Mouse (Mus musculus) heart, postnatal 0 days (tissue): Measurements from ENCODE around the gene Slit2. TPM values are rescaled to one million over a fixed set of nuclear protein-coding genes. Genes with fewer than 3 reads are reported as not detected.

Experiments used
- ATAC-seq: fragments of 200-750 bp; cut with Nextera tagmentation; 2 replicates; pipeline ENCODE4 v1.8.0; 2017; ENCODE audit warnings: low read depth, moderate number of reproducible peaks, moderate library complexity; ENCODE audit not compliant: insufficient read depth
- DNase-seq: peaks from one replicate; pipeline ENCODE4 v3.0.0-alpha.2; 2016; ENCODE audit warnings: low spot score
- H3K27ac ChIP-seq: fragments of 300-500 bp; sonication (generic); 2 replicates; pipeline ENCODE4 v1.5.1; 2014; ENCODE audit warnings: low read depth, mild to moderate bottlenecking
- H3K27me3 ChIP-seq: fragments of 300-500 bp; sonication (generic); 2 replicates; pipeline ENCODE4 v1.6.1; 2014; ENCODE audit warnings: low read length, mixed read lengths; ENCODE audit not compliant: control insufficient read depth, insufficient read depth
- H3K36me3 ChIP-seq: fragments of 300-500 bp; sonication (generic); replicated peaks from 2 replicates; pipeline ENCODE4 v1.6.1; 2014; ENCODE audit warnings: low read length, mixed read lengths; ENCODE audit not compliant: control insufficient read depth, insufficient read depth
- H3K4me1 ChIP-seq: fragments of 300-500 bp; sonication (generic); 2 replicates; pipeline ENCODE4 v1.6.1; 2014; ENCODE audit warnings: antibody characterized with exemption; ENCODE audit not compliant: control insufficient read depth, insufficient read depth
- H3K4me2 ChIP-seq: fragments of 300-500 bp; sonication (generic); 2 replicates; pipeline ENCODE4 v1.6.1; 2014; ENCODE audit warnings: low read depth, mild to moderate bottlenecking, low read length, moderate library complexity
- H3K4me3 ChIP-seq: fragments of 300-500 bp; sonication (generic); 2 replicates; pipeline ENCODE4 v1.5.1; 2014; ENCODE audit warnings: low read depth, low read length
- H3K9ac ChIP-seq: fragments of 300-500 bp; sonication (generic); replicated peaks from 2 replicates; pipeline ENCODE4 v1.6.1; 2014; ENCODE audit warnings: low read depth, low read length, mixed read lengths
- H3K9me3 ChIP-seq: fragments of 300-500 bp; sonication (generic); replicated peaks from 2 replicates; pipeline ENCODE4 v1.6.1; 2016; ENCODE audit warnings: low read length; ENCODE audit not compliant: control insufficient read depth
- CTCF ChIP-seq: IDR thresholded peaks from 2 replicates; pipeline ENCODE4 v1.5.1; 2016; ENCODE audit warnings: antibody characterized with exemption, control low read depth, low read depth
- EP300 ChIP-seq: IDR thresholded peaks from 2 replicates; pipeline ENCODE4 v1.6.1; 2016; ENCODE audit warnings: antibody characterized with exemption, low read depth
- WGBS: fragments of 180-500 bp; shearing (Covaris S2); extraction: QIAGEN DNeasy Blood & Tissue Kit; methylation state at CpG from one replicate; pipeline ENCODE4 v1.1.7; 2014; 5-methylcytosine and 5-hydroxymethylcytosine counted together
- polyA plus RNA-seq: library from polyadenylated mRNA; unstranded; fragments of >200 nt; fragmentation: Nextera tagmentation; extraction: Ambion mirVana; gene quantifications from 2 replicates; pipeline ENCODE4 v1.2.1, GENCODE M21; 2015
- total RNA-seq: library from RNA; depleted of rRNA; stranded (reverse); fragments of >200 nt; gene quantifications from 2 replicates; pipeline ENCODE4 v1.2.3, GENCODE M21; 2014; ENCODE audit warnings: low replicate concordance

Gene Slit2
- total and polyA plus RNA-seq, 2 experiments from 2014 or later: 4.9 to 17.6 TPM

- H3K9me3 ChIP-seq: no peaks in the 10 kb centered on the region
- no peaks in the 10 kb centered on the region for H3K4me1 ChIP-seq
- no peak overlapping the region for H3K9ac ChIP-seq
- H3K27ac ChIP-seq: no peak overlapping the region
- no peak overlapping the region for H3K4me2 ChIP-seq
- no peaks in the 10 kb centered on the region for H3K36me3 ChIP-seq
- ATAC-seq (no peak), DNase-seq (no peak)
- no peaks in the 10 kb centered on the region for H3K27me3 ChIP-seq
- no peak overlapping the region for H3K4me3 ChIP-seq
- TF ChIP-seq EP300 (no peak), CTCF (no peak)
- WGBS: 76% methylated on average over 3 of the region's 3 CpGs
Observed at GRCm38 (mm10) chr5:48333407-48333806, 350.5 kb downstream of the Slit2 start.

GRCm38 (mm10) chr5:48333884-48334513 is 351.1 kb downstream of the Slit2 start:
- WGBS: 61% methylated on average over 9 of the region's 9 CpGs

GRCm38 (mm10) chr5:48340808-48341433 is 358.0 kb downstream of the Slit2 start:
- no peaks in the 10 kb centered on the region for H3K27me3 ChIP-seq
- ATAC-seq (no peak), DNase-seq (no peak)
- H3K27ac ChIP-seq: no peak overlapping the region
- H3K36me3 ChIP-seq: no peaks in the 10 kb centered on the region
- H3K9me3 ChIP-seq: no peaks in the 10 kb centered on the region
- 65% methylated on average over 7 of the region's 7 CpGs for WGBS
- TF ChIP-seq CTCF: no peak
- no peak for TF ChIP-seq EP300
- H3K9ac ChIP-seq: no peak overlapping the region
- H3K4me3 ChIP-seq: no peak overlapping the region
- no peak overlapping the region for H3K4me2 ChIP-seq
- H3K4me1 ChIP-seq: no peaks in the 10 kb centered on the region

More at GRCm38 (mm10) chr5:48333884-48334513, 351.1 kb downstream of the Slit2 start:
- Histone ChIP-seq H3K4me2 (no peak overlapping the region), H3K9me3 (no peaks in the 10 kb centered on the region), H3K4me3 (no peak overlapping the region), H3K4me1 (no peaks in the 10 kb centered on the region), H3K27me3 (no peaks in the 10 kb centered on the region), H3K27ac (no peak overlapping the region), H3K36me3 (no peaks in the 10 kb centered on the region), H3K9ac (no peak overlapping the region)
- ATAC-seq (no peak), DNase-seq (no peak)
- no peak for TF ChIP-seq EP300
- TF ChIP-seq CTCF: no peak

GRCm38 (mm10) chr5:48345095-48345982 is 362.4 kb downstream of the Slit2 start:
- Histone ChIP-seq H3K27ac (no peak overlapping the region), H3K9ac (no peak overlapping the region), H3K4me2 (no peak overlapping the region), H3K4me3 (no peak overlapping the region), H3K27me3 (no peaks in the 10 kb centered on the region), H3K9me3 (no peaks in the 10 kb centered on the region), H3K36me3 (no peaks in the 10 kb centered on the region), H3K4me1 (no peaks in the 10 kb centered on the region)
- DNase-seq (peak; percentile 69), ATAC-seq (no peak)
- 32% methylated on average over 5 of the region's 5 CpGs for WGBS
- no peak for TF ChIP-seq EP300
- TF ChIP-seq CTCF: peak; percentile 63

- 89% methylated on average over 2 of the region's 2 CpGs for WGBS
Observed at GRCm38 (mm10) chr5:48345983-48346648, 363.2 kb downstream of the Slit2 start.

More at GRCm38 (mm10) chr5:48345983-48346648, 363.2 kb downstream of the Slit2 start:
- no peaks in the 10 kb centered on the region for H3K4me1 ChIP-seq
- H3K27me3 ChIP-seq: no peaks in the 10 kb centered on the region
- DNase-seq (no peak), ATAC-seq (no peak)
- no peak overlapping the region for H3K27ac ChIP-seq
- H3K9me3 ChIP-seq: no peaks in the 10 kb centered on the region
- H3K4me2 ChIP-seq: no peak overlapping the region
- H3K4me3 ChIP-seq: no peak overlapping the region
- H3K36me3 ChIP-seq: no peaks in the 10 kb centered on the region
- no peak overlapping the region for H3K9ac ChIP-seq
- no peak for TF ChIP-seq CTCF
- TF ChIP-seq EP300: no peak
